Mouse (Mus musculus): ENCODE measurements around the gene Adcy5. TPM values are rescaled to one million over a fixed set of nuclear protein-coding genes. Genes with fewer than 3 reads are reported as not detected.

Adcy5 gene
- total and polyA plus RNA-seq, 3 experiments: 47.1 to 56.2 (median 52.9) TPM

DNA sequence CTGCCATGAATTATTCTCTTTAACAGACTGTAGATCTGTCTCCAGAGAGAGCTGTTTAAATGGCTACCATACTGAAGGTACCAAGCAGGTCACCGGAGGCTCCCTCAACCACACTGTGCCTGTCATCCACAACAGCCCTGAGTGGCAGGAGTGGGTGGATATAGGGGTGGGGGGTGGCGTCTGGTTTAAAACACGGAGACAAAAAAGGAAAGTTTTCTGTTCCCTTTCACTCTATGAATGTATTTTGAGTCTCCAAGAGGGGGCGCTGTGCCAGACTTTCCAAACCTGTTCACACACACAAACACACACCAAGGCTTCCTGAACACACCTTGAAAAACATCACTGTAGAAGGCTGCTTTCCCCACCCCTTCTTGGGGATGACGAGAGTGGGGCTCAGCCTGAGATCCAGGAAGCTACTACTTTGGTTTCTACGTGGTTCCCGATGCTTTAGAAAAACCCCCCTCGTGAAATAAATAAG is 43.5 kb upstream of the Adcy5 start:
- Histone ChIP-seq H3K79me2 (replicated peaks; ENCODE audit: control insufficient read depth, insufficient read depth, low read length) (no peaks in the 10 kb centered on the region), H3K4me3 (no peak overlapping the region), H3K27me3 (ENCODE audit: control insufficient read depth, insufficient read depth, low read length) (no peaks in the 10 kb centered on the region), H3K36me3 (ENCODE audit: control insufficient read depth, insufficient read depth, low read length) (no peaks in the 10 kb centered on the region), H3K4me1 (ENCODE audit: control insufficient read depth, insufficient read depth, low read length) (no peaks in the 10 kb centered on the region), H3K9ac (ENCODE audit: low read depth, low read length) (no peak overlapping the region), H3K27ac (no peak overlapping the region)
- intact Hi-C loops (cut with DNase I): loop anchor here (1.0 to 10.0 kb wide), 2 partner anchors 44 to 514 kb away; no protein-coding TSS in a partner anchor
- 60% methylated on average over 8 of the region's 8 CpGs for WGBS
- DNase-seq: no peak
- TF ChIP-seq EP300 (IDR thresholded peaks at IDR 0.05; ENCODE audit: insufficient read depth, low read depth, low read length): no peak
- no peak for TF ChIP-seq POLR2A (IDR thresholded peaks at IDR 0.05; ENCODE audit: insufficient read depth, low read depth, low read length)
- peak; percentile 56 for TF ChIP-seq CTCF (IDR thresholded peaks at IDR 0.05)

- WGBS: 82% methylated on average over 5 of the region's 5 CpGs
- Histone ChIP-seq H3K36me3 (ENCODE audit: control insufficient read depth, insufficient read depth, low read length) (no peaks in the 10 kb centered on the region), H3K4me3 (no peak overlapping the region), H3K27ac (no peak overlapping the region), H3K4me1 (ENCODE audit: control insufficient read depth, insufficient read depth, low read length) (no peaks in the 10 kb centered on the region), H3K9ac (ENCODE audit: low read depth, low read length) (no peak overlapping the region), H3K79me2 (replicated peaks; ENCODE audit: control insufficient read depth, insufficient read depth, low read length) (no peaks in the 10 kb centered on the region), H3K27me3 (ENCODE audit: control insufficient read depth, insufficient read depth, low read length) (no peaks in the 10 kb centered on the region)
- no peak for DNase-seq
- TF ChIP-seq CTCF (IDR thresholded peaks at IDR 0.05) (no peak), EP300 (IDR thresholded peaks at IDR 0.05; ENCODE audit: insufficient read depth, low read depth, low read length) (no peak), POLR2A (IDR thresholded peaks at IDR 0.05; ENCODE audit: insufficient read depth, low read depth, low read length) (no peak)
- intact Hi-C loops (cut with DNase I): loop anchor here (10.0 kb wide), 1 partner anchor 511 kb away; no protein-coding TSS in a partner anchor
These were observed 41.2 kb upstream of the Adcy5 start for GRCm38 (mm10) chr16:35113496-35113895.

DNA sequence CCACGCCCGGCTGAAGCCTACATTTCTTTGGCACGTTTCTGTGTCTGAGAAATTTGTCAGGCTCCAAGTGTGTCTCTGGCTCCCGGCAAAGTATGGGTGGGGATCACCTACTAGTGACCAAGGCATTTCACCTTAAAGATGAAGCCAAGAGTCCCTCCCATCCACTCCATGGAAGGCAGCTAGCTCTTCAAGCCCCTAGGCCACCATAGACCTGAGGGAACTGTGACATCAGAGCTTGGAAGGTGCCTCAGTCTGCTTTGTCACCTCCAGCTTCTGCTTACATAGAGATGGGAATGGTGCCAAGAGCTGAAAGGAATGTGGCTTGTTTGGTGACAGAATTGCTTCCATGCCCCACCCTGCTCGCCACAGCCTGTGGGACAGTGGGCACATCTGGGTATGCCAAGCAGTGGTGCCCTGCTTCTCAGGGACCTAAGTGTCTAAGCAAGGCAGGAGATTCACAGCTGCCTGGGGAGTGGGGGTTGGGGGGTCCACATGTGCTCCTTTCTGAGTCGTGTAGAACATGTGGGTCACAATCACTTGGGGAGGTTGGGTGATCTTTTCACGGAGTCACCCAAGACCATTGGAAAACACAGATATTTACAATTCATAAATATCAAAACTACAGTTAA is 38.2 kb upstream of the Adcy5 start:
- Histone ChIP-seq H3K79me2 (replicated peaks; ENCODE audit: control insufficient read depth, insufficient read depth, low read length) (no peaks in the 10 kb centered on the region), H3K9ac (ENCODE audit: low read depth, low read length) (no peak overlapping the region), H3K4me3 (no peak overlapping the region), H3K36me3 (ENCODE audit: control insufficient read depth, insufficient read depth, low read length) (no peaks in the 10 kb centered on the region), H3K27ac (no peak overlapping the region), H3K4me1 (ENCODE audit: control insufficient read depth, insufficient read depth, low read length) (no peaks in the 10 kb centered on the region), H3K27me3 (ENCODE audit: control insufficient read depth, insufficient read depth, low read length) (no peaks in the 10 kb centered on the region)
- whole genome bisulfite sequencing: 79% methylated on average over 7 of the region's 7 CpGs
- intact Hi-C loops (cut with DNase I): loop anchor here (10.0 kb wide), 1 partner anchor 508 kb away; no protein-coding TSS in a partner anchor
- TF ChIP-seq EP300 (IDR thresholded peaks at IDR 0.05; ENCODE audit: insufficient read depth, low read depth, low read length) (no peak), CTCF (IDR thresholded peaks at IDR 0.05) (no peak), POLR2A (IDR thresholded peaks at IDR 0.05; ENCODE audit: insufficient read depth, low read depth, low read length) (no peak)
- DNase-seq: no peak

GRCm38 (mm10) chr16:35117436-35117835 is 37.2 kb upstream of the Adcy5 start:
- 62% methylated on average over 7 of the region's 7 CpGs for WGBS
- intact Hi-C loops (cut with DNase I): loop anchor here (10.0 kb wide), 1 partner anchor 507 kb away; no protein-coding TSS in a partner anchor
- DNase-seq: no peak
- Histone ChIP-seq H3K36me3 (ENCODE audit: control insufficient read depth, insufficient read depth, low read length) (no peaks in the 10 kb centered on the region), H3K4me3 (no peak overlapping the region), H3K9ac (ENCODE audit: low read depth, low read length) (no peak overlapping the region), H3K27me3 (ENCODE audit: control insufficient read depth, insufficient read depth, low read length) (no peaks in the 10 kb centered on the region), H3K27ac (no peak overlapping the region), H3K79me2 (replicated peaks; ENCODE audit: control insufficient read depth, insufficient read depth, low read length) (no peaks in the 10 kb centered on the region), H3K4me1 (ENCODE audit: control insufficient read depth, insufficient read depth, low read length) (no peaks in the 10 kb centered on the region)
- TF ChIP-seq EP300 (IDR thresholded peaks at IDR 0.05; ENCODE audit: insufficient read depth, low read depth, low read length): no peak
- no peak for TF ChIP-seq POLR2A (IDR thresholded peaks at IDR 0.05; ENCODE audit: insufficient read depth, low read depth, low read length)
- no peak for TF ChIP-seq CTCF (IDR thresholded peaks at IDR 0.05)

- intact Hi-C loops (cut with DNase I): no loop called here
- Histone ChIP-seq H3K27me3 (ENCODE audit: control insufficient read depth, insufficient read depth, low read length) (no peaks in the 10 kb centered on the region), H3K9ac (ENCODE audit: low read depth, low read length) (no peak overlapping the region), H3K4me1 (ENCODE audit: control insufficient read depth, insufficient read depth, low read length) (no peaks in the 10 kb centered on the region), H3K79me2 (replicated peaks; ENCODE audit: control insufficient read depth, insufficient read depth, low read length) (no peaks in the 10 kb centered on the region), H3K36me3 (ENCODE audit: control insufficient read depth, insufficient read depth, low read length) (no peaks in the 10 kb centered on the region), H3K27ac (no peak overlapping the region), H3K4me3 (no peak overlapping the region)
- no peak for DNase-seq
- 51% methylated on average over 4 of the region's 4 CpGs for WGBS
- TF ChIP-seq POLR2A (IDR thresholded peaks at IDR 0.05; ENCODE audit: insufficient read depth, low read depth, low read length) (no peak), EP300 (IDR thresholded peaks at IDR 0.05; ENCODE audit: insufficient read depth, low read depth, low read length) (no peak)
These were observed 34.1 kb upstream of the Adcy5 start for GRCm38 (mm10) chr16:35120603-35121002.

DNA sequence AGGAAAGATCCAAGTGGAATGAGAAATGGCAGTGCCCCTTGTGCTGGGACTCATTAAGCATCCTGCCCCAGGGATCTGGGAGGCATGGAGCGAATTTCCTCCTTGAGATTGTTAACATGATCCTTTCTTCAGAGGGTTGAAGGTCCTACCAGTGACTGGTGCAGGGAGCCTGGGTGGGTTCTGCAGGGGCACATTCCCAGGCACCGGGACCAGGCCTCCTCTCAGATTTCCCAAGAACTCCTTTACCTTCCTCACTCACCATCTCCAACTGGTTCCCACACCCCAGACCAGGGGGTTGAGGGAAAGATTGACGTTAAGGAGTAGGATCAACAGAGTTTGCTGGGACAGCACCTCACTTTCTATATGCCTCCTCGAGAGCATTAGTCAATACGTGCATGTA is 27.4 kb upstream of the Adcy5 start:
- intact Hi-C loops (cut with DNase I): no loop called here
- no peak for DNase-seq
- Histone ChIP-seq H3K79me2 (replicated peaks; ENCODE audit: control insufficient read depth, insufficient read depth, low read length) (no peaks in the 10 kb centered on the region), H3K9ac (ENCODE audit: low read depth, low read length) (no peak overlapping the region), H3K4me3 (no peak overlapping the region), H3K27me3 (ENCODE audit: control insufficient read depth, insufficient read depth, low read length) (no peaks in the 10 kb centered on the region), H3K36me3 (ENCODE audit: control insufficient read depth, insufficient read depth, low read length) (no peaks in the 10 kb centered on the region), H3K27ac (no peak overlapping the region), H3K4me1 (ENCODE audit: control insufficient read depth, insufficient read depth, low read length) (peaks cover 4% of the 10 kb centered on the region)
- TF ChIP-seq EP300 (IDR thresholded peaks at IDR 0.05; ENCODE audit: insufficient read depth, low read depth, low read length) (no peak), POLR2A (IDR thresholded peaks at IDR 0.05; ENCODE audit: insufficient read depth, low read depth, low read length) (no peak), CTCF (IDR thresholded peaks at IDR 0.05) (no peak)
- WGBS: 94% methylated on average over 5 of the region's 5 CpGs
